Mouse (Mus musculus) fat pad, adult 2 months (tissue): ENCODE results near the gene Vmn1r20.
"Not testable (repeated sequence)": the region's sequence is repeated elsewhere in the genome, so short reads cannot be mapped to it uniquely, and the experiment has no call there.

ENCODE experiments used
- DNase-seq: peaks from one replicate; pipeline ENCODE4 v3.0.0-alpha.2; 2011; ENCODE audit warnings: low read depth, low spot score; ENCODE audit errors: extremely low read depth

Vmn1r20 gene

GRCm38 (mm10) chr6:57428630-57429029 is at the start of gene Vmn1r20:
Gene Vmn1r20 (plus strand): TSS chr6:57428930.
- DNase-seq, result no peak

- no peak for DNase-seq
These were observed 33.0 kb upstream of the Vmn1r20 start, which contains the start of gene Vmn1r18 for GRCm38 (mm10) chr6:57395683-57396082. Gene Vmn1r18 (minus strand): TSS chr6:57395783.

GRCm38 (mm10) chr6:57403480-57403879 is 25.2 kb upstream of the Vmn1r20 start, which contains the start of gene Vmn1r19:
Gene Vmn1r19 (plus strand): TSS chr6:57403780.
- DNase-seq, result not testable (repeated sequence)

GRCm38 (mm10) chr6:57431196-57431595 is 2.5 kb downstream of the Vmn1r20 start:
- no peak for DNase-seq

- DNase-seq, result not testable (repeated sequence)
These were observed 39.4 kb downstream of the Vmn1r20 start for GRCm38 (mm10) chr6:57468161-57468560.
